Mouse (Mus musculus) liver, embryonic 13.5 days (tissue): ENCODE measurements around the gene Cox5a. TPM values are rescaled to one million over a fixed set of nuclear protein-coding genes. Genes with fewer than 3 reads are reported as not detected.

Experiments
- ATAC-seq: fragments of 200-750 bp; cut with Nextera tagmentation; 2 replicates; pipeline ENCODE4 v1.8.0; 2017; ENCODE audit warnings: low read depth, mild to moderate bottlenecking, moderate number of reproducible peaks, moderate library complexity
- DNase-seq: peaks from one replicate; pipeline ENCODE4 v3.0.0; 2022
- H3K27ac ChIP-seq: fragments of 300-500 bp; sonication (generic); 2 replicates; pipeline ENCODE4 v1.5.1; 2015; ENCODE audit warnings: moderate library complexity, mild to moderate bottlenecking, inconsistent platforms
- H3K27me3 ChIP-seq: fragments of 300-500 bp; sonication (generic); 2 replicates; pipeline ENCODE4 v1.6.1; 2015; ENCODE audit warnings: mild to moderate bottlenecking, inconsistent platforms
- H3K36me3 ChIP-seq: fragments of 300-500 bp; sonication (generic); 2 replicates; pipeline ENCODE4 v1.6.1; 2015; ENCODE audit warnings: mild to moderate bottlenecking, inconsistent platforms
- H3K4me1 ChIP-seq: fragments of 300-500 bp; sonication (generic); replicated peaks from 2 replicates; pipeline ENCODE4 v1.6.1; 2015; ENCODE audit warnings: inconsistent platforms
- H3K4me2 ChIP-seq: fragments of 300-500 bp; sonication (generic); 2 replicates; pipeline ENCODE4 v1.6.1; 2015; ENCODE audit warnings: inconsistent platforms, mild to moderate bottlenecking, moderate library complexity
- H3K4me3 ChIP-seq: fragments of 300-500 bp; sonication (generic); replicated peaks from 2 replicates; pipeline ENCODE4 v1.5.1; 2015; ENCODE audit warnings: mild to moderate bottlenecking, inconsistent platforms
- H3K9ac ChIP-seq: fragments of 300-500 bp; sonication (generic); 2 replicates; pipeline ENCODE4 v1.6.1; 2015; ENCODE audit warnings: mild to moderate bottlenecking, inconsistent platforms
- H3K9me3 ChIP-seq: fragments of 300-500 bp; sonication (generic); replicated peaks from 2 replicates; pipeline ENCODE4 v1.6.1; 2016; ENCODE audit warnings: inconsistent platforms
- WGBS: fragments of 180-500 bp; shearing (Covaris S2); methylation state at CpG from one replicate; pipeline ENCODE4 v1.1.7; 2015; ENCODE audit not compliant: insufficient replicate concordance; 5-methylcytosine and 5-hydroxymethylcytosine counted together
- polyA plus RNA-seq: library from polyadenylated mRNA; unstranded; fragments of >200 nt; fragmentation: Nextera tagmentation; extraction: Ambion mirVana; gene quantifications from 2 replicates; pipeline ENCODE4 v1.2.1, GENCODE M21; 2015

Gene Cox5a
- 412 and 430 TPM in 2 replicates for polyA plus RNA-seq

GRCm38 (mm10) chr9:57521056-57521911 is at the start of gene Cox5a:
Cox5a (plus strand) TSS chr9:57521274.
- Histone ChIP-seq H3K4me3 (peak within 1 kb of the TSS; percentile 93), H3K36me3 (no peaks in the 10 kb centered on the region), H3K4me2 (peak within 1 kb of the TSS; percentile 82), H3K4me1 (peaks cover 49% of the 10 kb centered on the region), H3K27me3 (no peaks in the 10 kb centered on the region), H3K9ac (peak within 1 kb of the TSS; percentile 98), H3K9me3 (no peaks in the 10 kb centered on the region), H3K27ac (peak within 1 kb of the TSS; percentile 97)
- under 1% methylated on average over 94 of the region's 95 CpGs for WGBS
- peak; percentile 98 for ATAC-seq
- DNase-seq, result peak; percentile 89

- Histone ChIP-seq H3K4me1 (no peaks in the 10 kb centered on the region), H3K36me3 (no peaks in the 10 kb centered on the region), H3K9ac (no peak overlapping the region), H3K27me3 (peaks cover 23% of the 10 kb centered on the region), H3K4me2 (no peak overlapping the region), H3K4me3 (no peak overlapping the region), H3K9me3 (no peaks in the 10 kb centered on the region), H3K27ac (no peak overlapping the region)
- DNase-seq (peak; percentile 64), ATAC-seq (no peak)
- WGBS, result 14% methylated on average over 7 of the region's 7 CpGs
Observed at GRCm38 (mm10) chr9:57485774-57486173, 35.3 kb upstream of the Cox5a start.

GRCm38 (mm10) chr9:57487807-57488206 is 33.3 kb upstream of the Cox5a start:
- ATAC-seq, result no peak
- DNase-seq, result no peak
- Histone ChIP-seq H3K9me3 (no peaks in the 10 kb centered on the region), H3K27me3 (peaks cover 25% of the 10 kb centered on the region), H3K4me3 (no peak overlapping the region), H3K27ac (no peak overlapping the region), H3K9ac (no peak overlapping the region), H3K36me3 (no peaks in the 10 kb centered on the region), H3K4me2 (no peak overlapping the region), H3K4me1 (no peaks in the 10 kb centered on the region)
- WGBS, result 56% methylated on average over 7 of the region's 7 CpGs

GRCm38 (mm10) chr9:57493532-57493931 is 27.5 kb upstream of the Cox5a start:
- DNase-seq (no peak), ATAC-seq (no peak)
- H3K4me3 ChIP-seq, result no peak overlapping the region
- H3K4me2 ChIP-seq, result no peak overlapping the region
- no peaks in the 10 kb centered on the region for H3K36me3 ChIP-seq
- H3K9ac ChIP-seq, result no peak overlapping the region
- H3K27me3 ChIP-seq, result peaks cover 29% of the 10 kb centered on the region
- WGBS, result 79% methylated on average over 2 of the region's 2 CpGs
- H3K27ac ChIP-seq, result no peak overlapping the region
- H3K4me1 ChIP-seq, result no peaks in the 10 kb centered on the region; the same call in 1 of the 2 replicates
- H3K9me3 ChIP-seq, result no peaks in the 10 kb centered on the region

GRCm38 (mm10) chr9:57494970-57495369 is 26.1 kb upstream of the Cox5a start:
- Histone ChIP-seq H3K4me1 (no peaks in the 10 kb centered on the region; the same call in 1 of the 2 replicates), H3K4me3 (no peak overlapping the region), H3K36me3 (no peaks in the 10 kb centered on the region), H3K27me3 (peaks cover 43% of the 10 kb centered on the region), H3K27ac (no peak overlapping the region), H3K9ac (no peak overlapping the region), H3K9me3 (no peaks in the 10 kb centered on the region), H3K4me2 (no peak overlapping the region)
- ATAC-seq (no peak), DNase-seq (no peak)

GRCm38 (mm10) chr9:57497236-57497635 is 23.8 kb upstream of the Cox5a start:
- no peak for ATAC-seq
- peaks cover 63% of the 10 kb centered on the region for H3K27me3 ChIP-seq

GRCm38 (mm10) chr9:57498536-57498935 is 22.5 kb upstream of the Cox5a start:
- Histone ChIP-seq H3K4me2 (no peak overlapping the region), H3K4me3 (no peak overlapping the region), H3K27me3 (peaks cover 76% of the 10 kb centered on the region), H3K4me1 (peaks cover 7% of the 10 kb centered on the region), H3K9me3 (no peaks in the 10 kb centered on the region), H3K36me3 (no peaks in the 10 kb centered on the region), H3K27ac (no peak overlapping the region), H3K9ac (no peak overlapping the region)
- 62% methylated on average over 7 of the region's 7 CpGs for WGBS
- no peak for ATAC-seq
- no peak for DNase-seq

More at GRCm38 (mm10) chr9:57497236-57497635, 23.8 kb upstream of the Cox5a start:
- no peaks in the 10 kb centered on the region; the same call in 1 of the 2 replicates for H3K4me1 ChIP-seq
- no peak overlapping the region for H3K27ac ChIP-seq
- no peak for DNase-seq
- no peaks in the 10 kb centered on the region for H3K36me3 ChIP-seq
- H3K4me3 ChIP-seq, result no peak overlapping the region
- no peak overlapping the region for H3K4me2 ChIP-seq
- 55% methylated on average over 5 of the region's 5 CpGs for WGBS
- H3K9ac ChIP-seq, result no peak overlapping the region
- no peaks in the 10 kb centered on the region for H3K9me3 ChIP-seq

- peaks cover 36% of the 10 kb centered on the region for H3K4me1 ChIP-seq
- H3K4me2 ChIP-seq, result no peak overlapping the region
- no peaks in the 10 kb centered on the region for H3K36me3 ChIP-seq
- H3K27ac ChIP-seq, result no peak overlapping the region
- no peak overlapping the region for H3K9ac ChIP-seq
- ATAC-seq (no peak), DNase-seq (no peak)
- peaks cover 97% of the 10 kb centered on the region for H3K27me3 ChIP-seq
- 16% methylated on average over 13 of the region's 13 CpGs for WGBS
- H3K4me3 ChIP-seq, result no peak overlapping the region
- no peaks in the 10 kb centered on the region for H3K9me3 ChIP-seq
Observed at GRCm38 (mm10) chr9:57501452-57501851, 19.6 kb upstream of the Cox5a start.

GRCm38 (mm10) chr9:57501861-57502260 is 19.2 kb upstream of the Cox5a start:
- no peak for DNase-seq
- WGBS, result 6% methylated on average over 20 of the region's 20 CpGs
- H3K4me3 ChIP-seq, result no peak overlapping the region
- H3K36me3 ChIP-seq, result no peaks in the 10 kb centered on the region
- H3K4me1 ChIP-seq, result peaks cover 40% of the 10 kb centered on the region
- no peak overlapping the region for H3K9ac ChIP-seq
- no peak for ATAC-seq
- peaks cover 99% of the 10 kb centered on the region for H3K27me3 ChIP-seq
- no peak overlapping the region for H3K4me2 ChIP-seq
- H3K9me3 ChIP-seq, result no peaks in the 10 kb centered on the region
- H3K27ac ChIP-seq, result no peak overlapping the region

GRCm38 (mm10) chr9:57502911-57503621 is 18.0 kb upstream of the Cox5a start:
- Histone ChIP-seq H3K27me3 (peaks cover 94% of the 10 kb centered on the region), H3K9me3 (no peaks in the 10 kb centered on the region), H3K4me2 (peak overlapping the region; percentile 69), H3K9ac (no peak overlapping the region), H3K4me3 (peak overlapping the region; percentile 50), H3K36me3 (no peaks in the 10 kb centered on the region), H3K4me1 (peaks cover 45% of the 10 kb centered on the region), H3K27ac (no peak overlapping the region)
- ATAC-seq, result no peak
- 7% methylated on average over 23 of the region's 23 CpGs for WGBS
- no peak for DNase-seq

GRCm38 (mm10) chr9:57503622-57504380 is 17.3 kb upstream of the Cox5a start, which contains the start of gene Rpp25:
Rpp25 (plus strand) TSS chr9:57504026.
- DNase-seq, result no peak
- H3K4me2 ChIP-seq, result peak within 1 kb of the TSS; percentile 69
- no peak for ATAC-seq
- WGBS, result 1% methylated on average over 46 of the region's 46 CpGs
- no peaks in the 10 kb centered on the region for H3K9me3 ChIP-seq
- no peaks in the 10 kb centered on the region for H3K36me3 ChIP-seq
- peak within 1 kb of the TSS; percentile 50 for H3K4me3 ChIP-seq
- H3K9ac ChIP-seq, result peak within 1 kb of the TSS; percentile 9; the same call in 1 of the 2 replicates
- H3K27me3 ChIP-seq, result peaks cover 90% of the 10 kb centered on the region
- H3K4me1 ChIP-seq, result peaks cover 45% of the 10 kb centered on the region
- H3K27ac ChIP-seq, result no peak within 1 kb of the TSS
